Mouse (Mus musculus): ENCODE results near the gene Mcm3.

- no peak for TF ChIP-seq POLR2A (IDR thresholded peaks at IDR 0.05; ENCODE audit: control insufficient read depth, extremely low read depth, insufficient read depth, low read length, poor library complexity)
- TF ChIP-seq CTCF (IDR thresholded peaks at IDR 0.05; ENCODE audit: borderline replicate concordance, control insufficient read depth, extremely low read depth, insufficient read depth, low read length, poor library complexity): no peak
These were observed 40.7 kb upstream of the Mcm3 start for GRCm38 (mm10) chr1:20860775-20861174.
